Mouse (Mus musculus): ENCODE results near the gene Enthd1.

DNA sequence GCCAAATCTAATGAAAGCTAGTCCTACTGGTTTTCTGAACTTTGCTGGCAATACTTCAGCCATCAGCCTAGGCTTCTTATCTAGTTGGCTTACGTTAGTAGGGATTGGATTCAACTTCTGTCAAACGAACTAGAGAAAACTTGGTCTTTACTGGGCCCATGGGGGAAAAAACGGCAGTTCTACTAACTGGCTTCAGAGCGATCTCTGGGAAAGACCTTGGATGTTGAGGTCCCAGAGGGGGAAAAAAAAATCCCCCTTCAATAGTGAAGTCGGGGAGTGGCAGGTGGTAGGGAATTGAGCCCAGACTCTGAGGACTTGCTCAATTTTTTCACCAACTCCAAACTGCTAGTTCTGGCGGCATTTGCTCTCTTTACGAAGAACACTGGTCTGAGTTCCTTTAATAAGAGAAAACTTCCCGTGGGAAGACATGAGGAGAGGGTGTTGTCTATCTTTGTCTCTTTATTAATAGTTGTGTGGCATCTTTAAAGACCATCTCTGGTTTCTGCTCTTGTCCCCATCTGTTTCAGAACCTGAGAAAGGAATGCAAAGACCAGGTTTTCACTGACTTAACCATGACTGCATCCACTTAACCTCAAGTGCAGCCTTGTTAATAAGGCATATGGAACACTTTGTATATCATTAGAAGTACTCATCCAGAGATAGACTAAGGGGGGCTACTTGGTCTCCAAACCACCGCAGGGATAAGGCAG lies 8.0 kb upstream of the Enthd1 start:
- no peak for TF ChIP-seq CTCF (IDR thresholded peaks at IDR 0.05; ENCODE audit: insufficient read depth, low read depth, low read length)
- TF ChIP-seq POLR2A (IDR thresholded peaks at IDR 0.05; ENCODE audit: insufficient read depth, low read depth, low read length) = no peak
